Mouse (Mus musculus) lung, postnatal 10 days (tissue): ENCODE measurements at regions not wholly inside any gene's neighbourhood (a gene's known extent, or its start where the extent isn't known, plus 50 kb on each side); places are given as distances from the start of the nearest gene placed in this dataset.

Experiments used
- DNase-seq: peaks from one replicate; pipeline ENCODE4 v3.0.0; 2021

DNA sequence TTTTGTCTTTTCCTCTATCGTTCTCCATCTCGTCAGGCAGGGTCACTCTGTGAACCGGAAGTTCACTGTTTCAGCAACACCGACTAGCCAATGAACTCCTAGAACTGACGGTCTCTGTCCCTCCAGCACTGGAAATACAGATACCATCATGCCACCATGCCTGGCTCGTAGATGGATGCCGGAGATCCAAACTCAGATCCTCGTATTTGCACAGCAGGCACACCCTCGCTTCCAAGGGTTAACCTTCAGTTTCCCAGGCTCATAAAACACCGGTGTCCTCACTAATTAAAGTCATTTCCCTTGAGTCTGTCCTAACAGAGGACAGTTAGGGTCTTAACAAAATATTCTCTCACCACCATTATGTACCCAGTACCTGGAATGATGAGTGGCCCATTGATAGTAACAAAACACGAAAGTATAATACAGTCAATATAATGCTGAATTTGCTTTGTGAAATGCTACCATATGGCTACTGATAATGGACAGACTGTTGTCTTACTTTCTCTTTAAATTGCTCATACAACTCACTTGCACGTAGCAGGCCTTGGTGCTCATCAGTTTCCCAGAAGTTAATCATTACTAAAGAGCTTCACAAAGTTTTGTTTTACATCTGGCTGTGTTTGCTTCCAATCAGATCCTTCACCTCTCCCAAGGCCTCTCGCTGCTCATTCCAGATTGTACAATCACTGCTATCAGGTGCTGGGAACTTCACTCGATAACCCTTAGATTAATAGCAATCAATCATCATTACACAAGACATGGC, 52.7 kb upstream of the Ccn6 start:
- no peak for DNase-seq

DNA sequence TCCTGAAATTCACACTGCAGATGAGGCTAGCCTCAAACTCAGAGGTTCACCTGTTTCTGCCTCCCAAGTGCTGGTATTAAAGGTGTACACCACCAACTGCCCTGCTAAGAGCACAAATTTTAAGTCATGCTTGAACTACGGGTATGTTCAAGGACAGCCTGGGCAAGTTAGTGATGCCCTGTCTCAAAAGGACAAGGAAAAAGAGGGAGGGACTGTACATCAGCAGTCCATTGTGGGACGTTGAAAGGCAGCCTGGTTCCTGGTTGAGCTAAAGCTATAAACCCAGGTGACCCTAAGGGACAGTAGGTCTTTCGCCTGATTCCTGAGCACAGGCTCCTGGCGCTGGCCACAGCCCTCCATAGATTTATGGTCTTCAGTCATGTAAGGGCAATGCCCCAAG, 51.0 kb upstream of the Ccn6 start:
- DNase-seq: no peak
